37 mouse cellular contexts compared by ENCODE assay signal in the genomic region with DNA sequence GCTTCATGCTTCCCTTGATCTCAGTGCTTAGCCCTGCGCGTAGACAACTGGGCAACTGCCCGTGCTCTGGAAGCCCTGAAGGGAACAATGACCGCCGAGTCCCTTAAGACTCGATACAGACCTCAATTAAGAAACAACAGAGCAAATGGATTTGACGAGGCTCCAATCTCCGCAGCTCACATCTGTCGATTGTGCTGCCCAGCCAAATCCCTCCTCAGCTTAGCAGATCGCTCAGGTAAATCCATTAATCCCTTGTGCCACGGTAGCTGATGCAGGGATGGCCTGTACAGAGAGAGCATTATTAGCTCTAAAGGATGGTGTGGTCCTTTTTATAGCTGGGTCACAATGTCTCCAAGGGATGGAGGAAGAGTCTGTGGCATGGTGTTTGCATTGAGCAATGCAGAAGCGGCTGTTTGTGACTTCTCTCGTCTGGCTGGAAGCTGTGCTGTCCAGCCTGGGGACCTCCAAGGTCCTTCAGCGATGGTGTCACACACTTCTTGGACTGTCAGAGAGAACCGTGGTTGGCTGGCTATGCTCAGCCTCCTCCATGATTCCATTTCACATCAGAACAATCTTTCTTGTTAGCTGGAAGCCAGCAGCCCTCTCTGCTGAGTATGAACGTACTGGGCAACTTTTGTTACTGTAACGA. TPM values are rescaled to one million over a fixed set of nuclear protein-coding genes. Genes with fewer than 3 reads are reported as not detected.
A peak's percentile ranks its signal among the peaks of the same experiment; 100 is the strongest.
DNase-seq lines count a peak whose midpoint lies in the region; ATAC-seq and TF ChIP-seq lines count a peak whose summit lies in the region.
"Had no signal": no experiment of that assay in that cellular context is flagged by ENCODE, and none has a peak within 500 bp of the region (broad histone marks: within the 10 kb centered on the region; RNA-seq: fewer than 3 reads in every experiment).

No protein-coding gene starts in this region.

- peaks cover 30% of the 10 kb centered on the region for H3K4me1 ChIP-seq in hindbrain, embryonic 13.5 days (replicated peaks)
- 0 out of 2 replicates have a peak, but pooled peaks cover 7% of the 10 kb centered on the region for H3K4me1 ChIP-seq in hindbrain, postnatal 0 days (ENCODE audit: insufficient read depth, low read length)
- no peaks in the 10 kb centered on the region for H3K4me1 ChIP-seq in midbrain, embryonic 12.5 days
- no peaks in the 10 kb centered on the region for H3K4me1 ChIP-seq in midbrain, embryonic 11.5 days (ENCODE audit: control insufficient read depth, insufficient read depth, low read length)
- peaks cover 11% of the 10 kb centered on the region; the same call in 1 of the 2 replicates for H3K4me1 ChIP-seq in neural tube, embryonic 14.5 days (ENCODE audit: control insufficient read depth, insufficient read depth, low read length)
- H3K4me1 ChIP-seq: forebrain, embryonic 13.5 days; heart, embryonic 10.5 days; heart, embryonic 15.5 days; intestine, embryonic 15.5 days; limb, embryonic 13.5 days had no signal

- H3K4me2 ChIP-seq in hindbrain, embryonic 13.5 days = no peak overlapping the region
- no peak overlapping the region for H3K4me2 ChIP-seq in hindbrain, postnatal 0 days (ENCODE audit: low read depth, low read length)
- no peak overlapping the region for H3K4me2 ChIP-seq in midbrain, embryonic 12.5 days (replicated peaks)
- no peak overlapping the region for H3K4me2 ChIP-seq in midbrain, embryonic 11.5 days
- no peak overlapping the region for H3K4me2 ChIP-seq in neural tube, embryonic 14.5 days (ENCODE audit: low read depth, low read length)
- H3K4me2 ChIP-seq: forebrain, embryonic 13.5 days; heart, embryonic 15.5 days; intestine, embryonic 15.5 days; limb, embryonic 13.5 days; liver, embryonic 11.5 days; lung, embryonic 15.5 days had no signal

- TF ChIP-seq CTCF in hindbrain, postnatal 0 days (IDR thresholded peaks at IDR 0.05; ENCODE audit: low read depth) = no peak

- H3K9me3 ChIP-seq in hindbrain, embryonic 13.5 days = no peaks in the 10 kb centered on the region
- H3K9me3 ChIP-seq in hindbrain, postnatal 0 days (ENCODE audit: low read length) = no peaks in the 10 kb centered on the region
- peaks cover 4% of the 10 kb centered on the region; the same call in 1 of the 2 replicates for H3K9me3 ChIP-seq in midbrain, embryonic 12.5 days
- peaks cover 6% of the 10 kb centered on the region for H3K9me3 ChIP-seq in midbrain, embryonic 11.5 days (ENCODE audit: control insufficient read depth, low read length)
- H3K9me3 ChIP-seq in neural tube, embryonic 14.5 days (ENCODE audit: control insufficient read depth, low read length) = no peaks in the 10 kb centered on the region
- H3K9me3 ChIP-seq: heart, embryonic 10.5 days; heart, embryonic 15.5 days; intestine, embryonic 15.5 days; lung, embryonic 15.5 days had no signal

- H3K4me3 ChIP-seq in hindbrain, embryonic 13.5 days = no peak overlapping the region
- H3K4me3 ChIP-seq in hindbrain, postnatal 0 days (ENCODE audit: low read length) = no peak overlapping the region
- H3K4me3 ChIP-seq in midbrain, embryonic 12.5 days = no peak overlapping the region
- H3K4me3 ChIP-seq in midbrain, embryonic 11.5 days (ENCODE audit: low read depth, low read length) = no peak overlapping the region
- no peak overlapping the region for H3K4me3 ChIP-seq in neural tube, embryonic 14.5 days (ENCODE audit: low read depth, low read length)
- H3K4me3 ChIP-seq: forebrain, embryonic 13.5 days; heart, embryonic 10.5 days; heart, embryonic 15.5 days; intestine, embryonic 15.5 days; layer of hippocampus, adult 2 months; limb, embryonic 13.5 days; lung, embryonic 15.5 days had no signal

- no peak for ATAC-seq in hindbrain, embryonic 13.5 days (ENCODE audit: low FRiP score)
- ATAC-seq in hindbrain, postnatal 0 days = no peak
- ATAC-seq in midbrain, embryonic 12.5 days (ENCODE audit: low FRiP score, low read depth) = no peak
- no peak for ATAC-seq in midbrain, embryonic 11.5 days (ENCODE audit: low FRiP score)
- ATAC-seq in neural tube, embryonic 14.5 days (ENCODE audit: low read depth) = no peak
- ATAC-seq: forebrain, embryonic 13.5 days; intestine, embryonic 15.5 days had no signal

- H3K27me3 ChIP-seq in hindbrain, embryonic 13.5 days = no peaks in the 10 kb centered on the region
- H3K27me3 ChIP-seq in hindbrain, postnatal 0 days (ENCODE audit: insufficient read depth, low read length) = no peaks in the 10 kb centered on the region
- no peaks in the 10 kb centered on the region; the same call in 1 of the 2 replicates for H3K27me3 ChIP-seq in midbrain, embryonic 12.5 days
- no peaks in the 10 kb centered on the region for H3K27me3 ChIP-seq in midbrain, embryonic 11.5 days (ENCODE audit: control insufficient read depth, insufficient read depth, low read length)
- H3K27me3 ChIP-seq in neural tube, embryonic 14.5 days (ENCODE audit: control insufficient read depth, insufficient read depth, low read length) = no peaks in the 10 kb centered on the region
- H3K27me3 ChIP-seq: forebrain, embryonic 13.5 days; intestine, embryonic 15.5 days; lung, embryonic 15.5 days had no signal

- no peaks in the 10 kb centered on the region for H3K36me3 ChIP-seq in hindbrain, embryonic 13.5 days
- H3K36me3 ChIP-seq in hindbrain, postnatal 0 days (ENCODE audit: insufficient read depth, low read length) = no peaks in the 10 kb centered on the region
- H3K36me3 ChIP-seq in midbrain, embryonic 12.5 days = no peaks in the 10 kb centered on the region
- no peaks in the 10 kb centered on the region for H3K36me3 ChIP-seq in midbrain, embryonic 11.5 days (ENCODE audit: control insufficient read depth, insufficient read depth, low read length)
- H3K36me3 ChIP-seq in neural tube, embryonic 14.5 days (ENCODE audit: control insufficient read depth, insufficient read depth, low read length) = no peaks in the 10 kb centered on the region
- H3K36me3 ChIP-seq: heart, embryonic 10.5 days; heart, embryonic 15.5 days; intestine, embryonic 15.5 days; limb, embryonic 13.5 days; lung, embryonic 15.5 days had no signal

- H3K9ac ChIP-seq in hindbrain, embryonic 13.5 days = no peak overlapping the region
- no peak overlapping the region for H3K9ac ChIP-seq in hindbrain, postnatal 0 days (replicated peaks; ENCODE audit: low read length)
- H3K9ac ChIP-seq in midbrain, embryonic 12.5 days (replicated peaks) = no peak overlapping the region
- H3K9ac ChIP-seq in midbrain, embryonic 11.5 days (ENCODE audit: low read length) = no peak overlapping the region
- no peak overlapping the region for H3K9ac ChIP-seq in neural tube, embryonic 14.5 days (replicated peaks; ENCODE audit: low read depth, low read length)
- H3K9ac ChIP-seq: forebrain, embryonic 13.5 days; heart, embryonic 15.5 days; intestine, embryonic 15.5 days; limb, embryonic 13.5 days; lung, embryonic 15.5 days had no signal

- DNase-seq in hindbrain, postnatal 0 days (ENCODE audit: low spot score) = no peak
- DNase-seq in midbrain, embryonic 11.5 days (ENCODE audit: low spot score, missing footprints) = no peak
- peak; percentile 47 for DNase-seq in retina, postnatal 7 days (ENCODE audit: low read depth, low spot score)
- DNase-seq in B cell, adult 2 months = no peak
- DNase-seq: adrenal gland, postnatal 14 days; cerebellum, adult 11 months; cerebellum, adult 9-10 months; cerebellum, postnatal 36 days; gastrocnemius, postnatal 14 days; kidney, adult 2 months; kidney, postnatal 36 days; right cerebral cortex, adult 18-20 months; right cerebral cortex, postnatal 4 days; thymus, adult 18-20 months; thymus, postnatal 25 days had no signal

- WGBS in hindbrain, embryonic 13.5 days = 67% methylated on average over 17 of the region's 17 CpGs
- whole genome bisulfite sequencing in hindbrain, postnatal 0 days = 66% methylated on average over 17 of the region's 17 CpGs
- WGBS in midbrain, embryonic 12.5 days = 51% methylated on average over 17 of the region's 17 CpGs
- WGBS in midbrain, embryonic 11.5 days = 57% methylated on average over 17 of the region's 17 CpGs
- WGBS in neural tube, embryonic 14.5 days = 76% methylated on average over 17 of the region's 17 CpGs

- peak overlapping the region; percentile 77; the same call in 1 of the 2 replicates for H3K27ac ChIP-seq in hindbrain, embryonic 13.5 days
- H3K27ac ChIP-seq in hindbrain, postnatal 0 days = no peak overlapping the region
- H3K27ac ChIP-seq in midbrain, embryonic 12.5 days (replicated peaks) = 0 out of 2 replicates have a peak overlapping the region, but pooled peaks have one; percentile 30
- no peak overlapping the region for H3K27ac ChIP-seq in midbrain, embryonic 11.5 days (ENCODE audit: low read depth, low read length)
- 0 out of 2 replicates have a peak overlapping the region, but pooled peaks have one; percentile 69 for H3K27ac ChIP-seq in neural tube, embryonic 14.5 days (ENCODE audit: low read depth, low read length)
- H3K27ac ChIP-seq: forebrain, embryonic 13.5 days; heart, embryonic 10.5 days; heart, embryonic 15.5 days; intestine, embryonic 15.5 days; layer of hippocampus, adult 2 months; limb, embryonic 13.5 days; lung, embryonic 15.5 days; stomach, postnatal 0 days had no signal

RNA-seq across cellular contexts. Expression of gene Aym1, which starts 39.3 kb away (rescaled TPM):
- not detected in 2 replicates for polyA plus RNA-seq in hindbrain, embryonic 13.5 days (2015; fragmentation: Nextera tagmentation; extraction: Ambion mirVana)
- not detected in 2 replicates for total RNA-seq in hindbrain, postnatal 0 days (2014; rRNA removed)
- polyA plus RNA-seq in hindbrain, postnatal 0 days (2015; fragmentation: Nextera tagmentation; extraction: Ambion mirVana) = not detected in 2 replicates
- polyA plus RNA-seq in midbrain, embryonic 12.5 days (2016; fragmentation: Nextera tagmentation; extraction: Ambion mirVana) = not detected in 2 replicates
- not detected in 2 replicates for polyA plus RNA-seq in midbrain, embryonic 11.5 days (2014; fragmentation: Nextera tagmentation; extraction: Ambion mirVana)
- polyA plus RNA-seq in neural tube, embryonic 14.5 days (2014; fragmentation: Nextera tagmentation; extraction: Ambion mirVana) = not detected in 2 replicates
- total RNA-seq: adrenal gland, postnatal 14 days; gastrocnemius, postnatal 14 days; granulocyte monocyte progenitor cell, adult 5-6 weeks; heart, postnatal 25 days; layer of hippocampus, adult 2 months; layer of hippocampus, postnatal 14 days; left cerebral cortex, adult 8-10 months; left cerebral cortex, postnatal 36 days had no signal
- polyA plus RNA-seq: embryonic facial prominence, embryonic 11.5 days; forebrain, embryonic 13.5 days; heart, embryonic 10.5 days; heart, embryonic 15.5 days; hindbrain, embryonic 11.5 days; intestine, embryonic 15.5 days; kidney, adult 2 months; kidney, embryonic 16.5 days; limb, embryonic 13.5 days; liver, embryonic 11.5 days; liver, embryonic 16.5 days; lung, embryonic 15.5 days; spleen, adult 2 months; stomach, postnatal 0 days had no signal

Comparison
In these comparisons a context has a peak if more than half of its experiments do, and no peak if none do; other contexts are left out.
1. H3K27ac ChIP-seq: peak in hindbrain, embryonic 13.5 days (single experiment), midbrain, embryonic 12.5 days (single experiment) and neural tube, embryonic 14.5 days (single experiment); none in hindbrain, postnatal 0 days (single experiment) and midbrain, embryonic 11.5 days (single experiment).